Mouse (Mus musculus) C2C12 (cell line): Measurements from ENCODE around the gene Sval1.

Experiments
- CTCF ChIP-seq: IDR thresholded peaks from one replicate; pipeline ENCODE4 v1.5.1; 2011; ENCODE audit not compliant: control insufficient read depth, insufficient read depth, insufficient read length
- MAX ChIP-seq: IDR thresholded peaks from one replicate; pipeline ENCODE4 v1.6.1; 2011; ENCODE audit warnings: mild to moderate bottlenecking, control low read depth
- MYOG ChIP-seq: IDR thresholded peaks from one replicate; pipeline ENCODE4 v1.6.1; 2011; ENCODE audit not compliant: control insufficient read depth, insufficient read length; ENCODE audit errors: extremely low read depth
- USF1 ChIP-seq: IDR thresholded peaks from one replicate; pipeline ENCODE4 v1.6.1; 2011; ENCODE audit warnings: low read depth, mild to moderate bottlenecking, control low read depth, moderate library complexity

DNA sequence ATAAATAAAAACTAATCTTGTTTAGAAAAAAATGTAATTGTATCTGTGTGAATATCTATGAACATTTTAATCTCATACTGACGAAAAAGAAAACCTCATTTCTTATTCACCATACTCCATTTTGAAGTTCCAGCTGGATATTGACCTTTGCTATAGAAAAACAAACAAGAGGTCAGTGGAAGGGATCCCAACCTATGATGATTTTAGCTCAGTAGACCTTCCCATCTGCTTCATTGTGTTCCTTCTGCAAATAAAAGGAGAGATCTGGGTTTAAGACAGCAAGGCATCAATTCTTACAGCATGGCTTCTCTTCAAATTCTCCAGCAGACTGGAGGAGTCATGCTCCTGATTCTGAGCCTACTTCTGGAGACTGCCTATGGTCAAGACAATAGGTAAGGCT is 16.4 kb downstream of the Sval1 start, which contains the start of gene Sval3:
- TF ChIP-seq CTCF (no peak), USF1 (no peak), MAX (no peak), MYOG (no peak)
